Mouse (Mus musculus) thymus, adult 18-20 months (tissue): ENCODE measurements around the gene Rnf227.
A peak's percentile ranks its signal among the peaks of the same experiment; 100 is the strongest.

Experiments used
- DNase-seq, 2 experiments: peaks; one replicate each; pipeline ENCODE4 v3.0.0; 2022; ENCODE audit warnings: mixed read lengths in 2 of 2

Gene Rnf227

GRCm38 (mm10) chr11:69331929-69332405 lies 8.3 kb upstream of the Rnf227 start:
- peak; percentile 56 to 71 for DNase-seq

- DNase-seq = no peak
Observed at GRCm38 (mm10) chr11:69332713-69333253, 7.5 kb upstream of the Rnf227 start.

- DNase-seq = no peak
Observed at GRCm38 (mm10) chr11:69333922-69334321, 6.3 kb upstream of the Rnf227 start.

- no peak for DNase-seq
Observed at GRCm38 (mm10) chr11:69334796-69335195, 5.5 kb upstream of the Rnf227 start.

- DNase-seq = no peak
Observed at GRCm38 (mm10) chr11:69346441-69346840, 6.2 kb downstream of the Rnf227 start.

- no peak for DNase-seq
Observed at GRCm38 (mm10) chr11:69356544-69356943, 16.3 kb downstream of the Rnf227 start.

DNA sequence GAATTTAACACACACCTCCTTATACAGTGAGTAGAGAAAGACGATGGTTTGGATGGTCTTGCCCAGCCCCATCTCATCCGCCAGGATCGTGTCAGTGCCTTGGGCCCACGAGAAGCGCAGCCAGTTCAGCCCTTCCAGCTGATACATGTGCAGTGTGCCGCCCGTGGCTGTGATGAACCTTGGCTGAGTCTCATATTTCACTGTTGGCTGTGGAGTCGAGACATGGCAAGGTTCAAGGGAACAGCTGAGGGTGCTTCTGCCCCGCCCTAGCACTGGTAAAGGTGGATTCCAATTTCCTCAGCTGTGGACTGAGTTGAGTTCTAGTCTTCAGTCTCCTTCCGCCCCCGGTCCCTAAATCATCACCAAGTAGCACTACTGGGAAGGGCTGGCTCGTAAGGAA lies 17.4 kb downstream of the Rnf227 start:
- no peak for DNase-seq

GRCm38 (mm10) chr11:69362021-69362420 lies 21.8 kb downstream of the Rnf227 start:
- no peak for DNase-seq

GRCm38 (mm10) chr11:69362479-69362878 lies 22.2 kb downstream of the Rnf227 start:
- DNase-seq = no peak

- DNase-seq = no peak
Observed at GRCm38 (mm10) chr11:69364376-69364775, 24.1 kb downstream of the Rnf227 start.

- peak in 1 of 2 experiments; percentile 53 for DNase-seq
Observed at GRCm38 (mm10) chr11:69364910-69365309, 24.6 kb downstream of the Rnf227 start.

GRCm38 (mm10) chr11:69365722-69366121 lies 25.5 kb downstream of the Rnf227 start:
- DNase-seq = no peak

DNA sequence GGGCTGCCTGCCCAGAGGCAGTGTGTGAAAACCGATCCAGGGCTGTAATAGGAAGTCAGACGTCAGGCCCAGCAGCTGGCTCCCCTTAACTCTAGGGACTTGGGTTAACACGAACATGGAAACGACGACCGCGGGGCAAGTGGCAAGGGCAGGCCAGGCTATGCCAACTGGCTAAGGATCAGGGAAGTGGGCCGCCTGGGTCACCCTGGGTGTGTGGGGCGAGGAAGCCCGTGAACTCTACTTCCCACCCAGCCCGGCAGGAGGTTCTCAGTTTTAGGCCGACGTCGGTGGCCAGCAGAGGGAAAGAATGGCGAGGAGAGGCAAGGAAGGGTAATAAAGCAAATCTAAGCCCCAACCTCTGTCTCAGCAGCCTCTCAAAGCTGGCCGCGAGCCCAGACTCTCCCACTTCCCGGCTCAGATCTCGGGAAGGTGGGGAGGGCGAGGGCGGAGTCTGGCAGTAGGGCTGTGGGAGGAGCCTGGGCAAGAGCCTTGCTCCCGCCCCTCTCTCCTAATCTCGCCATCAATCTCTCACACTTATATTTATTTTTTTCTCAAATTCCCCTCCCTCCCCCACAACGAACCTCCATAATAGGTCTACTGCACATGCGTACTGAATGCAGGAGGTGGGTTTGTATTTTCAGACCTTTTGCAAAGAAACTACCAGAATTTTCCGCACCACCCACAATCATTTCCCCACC lies 26.0 kb downstream of the Rnf227 start:
- peak; percentile 80 to 87 for DNase-seq

GRCm38 (mm10) chr11:69366855-69367615 lies 26.8 kb downstream of the Rnf227 start:
- peak in 1 of 2 experiments; percentile 35 for DNase-seq

DNA sequence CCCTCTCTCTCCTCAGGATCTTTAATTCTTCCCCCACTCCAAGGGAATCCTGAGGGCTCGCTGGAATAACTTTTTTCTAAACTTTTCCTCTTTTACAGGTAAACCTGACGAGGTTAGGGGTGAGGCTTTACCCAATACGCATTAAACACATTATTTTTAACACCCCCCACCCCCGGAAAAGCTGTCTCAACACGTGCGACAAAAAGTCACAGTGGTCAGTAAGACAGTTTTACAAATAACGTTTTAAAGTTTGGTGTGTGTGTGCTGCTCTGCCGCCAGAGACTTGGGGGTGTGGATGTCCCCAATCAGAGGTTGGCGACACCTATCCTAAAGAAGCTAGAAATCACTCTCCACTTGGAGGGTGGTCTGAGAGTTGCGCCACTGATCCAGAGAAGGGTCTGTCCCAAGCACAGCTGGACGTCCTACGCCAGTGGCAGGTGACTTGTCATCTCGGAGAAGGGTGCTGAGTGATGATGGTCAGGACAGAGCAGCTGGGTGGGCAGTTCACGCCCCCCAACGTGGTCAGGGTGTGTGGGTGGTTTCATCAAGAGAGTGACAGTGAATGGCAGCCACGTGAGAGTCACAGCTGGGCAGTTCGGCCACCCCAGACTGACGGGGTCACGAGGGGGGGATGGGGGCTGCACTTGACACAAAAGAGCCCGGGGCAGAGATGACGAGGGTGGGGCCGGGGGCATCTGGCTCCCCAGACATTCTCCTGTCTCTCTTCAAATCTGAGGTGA lies 27.5 kb downstream of the Rnf227 start:
- DNase-seq = peak in 1 of 2 experiments; percentile 52

GRCm38 (mm10) chr11:69368356-69369214 lies 28.3 kb downstream of the Rnf227 start:
- no peak for DNase-seq

GRCm38 (mm10) chr11:69369215-69369989 lies 29.1 kb downstream of the Rnf227 start, which contains the start of gene Chd3:
Gene Chd3, minus strand, starts transcription at chr11:69369406.
- peak in 1 of 2 experiments; percentile 45 for DNase-seq

- DNase-seq = no peak
Observed at GRCm38 (mm10) chr11:69369990-69370816, 29.9 kb downstream of the Rnf227 start.

DNA sequence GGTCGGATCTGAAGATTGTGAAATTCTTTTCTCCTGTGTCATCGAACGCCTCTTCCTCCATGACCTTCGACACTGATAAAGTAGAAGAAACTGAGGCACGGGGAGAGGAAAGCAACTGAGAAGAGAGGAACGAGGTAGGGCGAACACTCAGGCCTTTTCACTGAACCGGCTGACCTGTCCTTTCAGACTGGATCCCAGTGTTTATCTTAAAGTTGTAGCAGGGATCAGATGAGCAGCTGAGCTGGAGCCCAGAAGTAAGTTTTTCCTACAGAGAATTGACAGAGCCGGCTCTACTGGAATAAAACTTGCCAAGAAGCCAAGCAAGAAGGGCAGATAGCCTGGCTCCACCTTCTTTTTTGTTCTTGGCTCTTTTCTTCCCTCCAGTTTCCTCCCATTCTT lies 30.6 kb downstream of the Rnf227 start:
- no peak for DNase-seq

- DNase-seq = no peak
Observed at GRCm38 (mm10) chr11:69371601-69372000, 31.3 kb downstream of the Rnf227 start.
